Comparison of ENCODE assay signal across 16 mouse cellular contexts in the genomic region with DNA sequence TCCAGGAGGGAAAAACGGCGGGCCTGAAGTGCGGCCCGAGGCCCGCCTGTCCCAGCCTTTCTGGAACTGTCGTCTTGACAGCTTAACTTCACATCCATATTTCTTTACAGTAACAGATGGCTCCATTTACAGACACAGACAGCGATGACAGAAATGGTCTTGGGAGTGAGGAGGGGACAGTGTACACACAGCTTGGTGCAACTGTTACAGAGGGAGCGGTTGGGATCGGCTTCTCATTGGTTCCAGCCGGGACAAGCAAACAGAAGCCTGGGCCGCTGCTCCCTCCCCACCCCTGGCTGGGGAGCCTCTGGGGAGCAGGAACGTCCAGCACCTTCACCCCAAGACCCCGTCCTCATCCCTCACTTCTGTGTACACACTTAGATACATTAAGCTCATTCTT.
A peak's percentile ranks its signal among the peaks of the same experiment; 100 is the strongest.
DNase-seq lines count a peak whose midpoint lies in the region; ATAC-seq and TF ChIP-seq lines count a peak whose summit lies in the region.
"Had no signal": no experiment of that assay in that cellular context is flagged by ENCODE, and none has a peak within 500 bp of the region (broad histone marks: within the 10 kb centered on the region; RNA-seq: fewer than 3 reads in every experiment).

No protein-coding gene starts in this region.

- peak; percentile 70; the same call in 1 of the 2 replicates for ATAC-seq in forebrain, embryonic 13.5 days
- ATAC-seq in forebrain, embryonic 11.5 days (replicated peaks; ENCODE audit: low FRiP score) = no peak
- ATAC-seq in kidney, embryonic 14.5 days (ENCODE audit: low FRiP score, low TSS enrichment) = peak; percentile 77
- peak; percentile 88 for ATAC-seq in lung, embryonic 14.5 days (ENCODE audit: insufficient read depth)
- ATAC-seq: hindbrain, embryonic 16.5 days had no signal

- no peaks in the 10 kb centered on the region for H3K36me3 ChIP-seq in forebrain, embryonic 13.5 days (ENCODE audit: poor library complexity, severe bottlenecking)
- H3K36me3 ChIP-seq in forebrain, embryonic 11.5 days (ENCODE audit: control insufficient read depth, insufficient read depth, low read length) = no peaks in the 10 kb centered on the region
- H3K36me3 ChIP-seq in kidney, embryonic 14.5 days (ENCODE audit: control insufficient read depth, insufficient read depth, low read length) = no peaks in the 10 kb centered on the region
- no peaks in the 10 kb centered on the region for H3K36me3 ChIP-seq in lung, embryonic 14.5 days (ENCODE audit: insufficient read depth)
- H3K36me3 ChIP-seq: liver, embryonic 13.5 days had no signal

- H3K4me1 ChIP-seq in forebrain, embryonic 13.5 days = no peaks in the 10 kb centered on the region
- no peaks in the 10 kb centered on the region for H3K4me1 ChIP-seq in forebrain, embryonic 11.5 days (replicated peaks; ENCODE audit: control insufficient read depth, insufficient read depth, low read length)
- H3K4me1 ChIP-seq in kidney, embryonic 14.5 days (ENCODE audit: control insufficient read depth, insufficient read depth, low read length) = 0 out of 2 replicates have a peak, but pooled peaks cover 5% of the 10 kb centered on the region
- H3K4me1 ChIP-seq in lung, embryonic 14.5 days (ENCODE audit: insufficient read depth) = peaks cover 8% of the 10 kb centered on the region; the same call in 1 of the 2 replicates

- H3K9me3 ChIP-seq in forebrain, embryonic 13.5 days (replicated peaks) = no peaks in the 10 kb centered on the region
- no peaks in the 10 kb centered on the region for H3K9me3 ChIP-seq in forebrain, embryonic 11.5 days (ENCODE audit: control insufficient read depth, low read length)
- no peaks in the 10 kb centered on the region for H3K9me3 ChIP-seq in kidney, embryonic 14.5 days (ENCODE audit: control insufficient read depth, low read length)
- H3K9me3 ChIP-seq in lung, embryonic 14.5 days (ENCODE audit: low read depth, low read length) = no peaks in the 10 kb centered on the region
- H3K9me3 ChIP-seq: liver, embryonic 13.5 days had no signal

- WGBS in forebrain, embryonic 13.5 days = 76% methylated on average over 13 of the region's 13 CpGs
- 80% methylated on average over 13 of the region's 13 CpGs for WGBS in forebrain, embryonic 11.5 days
- WGBS in kidney, embryonic 14.5 days = 56% methylated on average over 13 of the region's 13 CpGs
- WGBS in lung, embryonic 14.5 days = 18% methylated on average over 13 of the region's 13 CpGs

- TF ChIP-seq CTCF in lung, embryonic 14.5 days (IDR thresholded peaks at IDR 0.05; ENCODE audit: low read depth) = no peak

- H3K9ac ChIP-seq in forebrain, embryonic 13.5 days = no peak overlapping the region
- no peak overlapping the region for H3K9ac ChIP-seq in forebrain, embryonic 11.5 days (ENCODE audit: low read length)
- no peak overlapping the region for H3K9ac ChIP-seq in kidney, embryonic 14.5 days (ENCODE audit: low read depth, low read length)
- no peak overlapping the region for H3K9ac ChIP-seq in lung, embryonic 14.5 days
- H3K9ac ChIP-seq: liver, embryonic 13.5 days had no signal

- H3K27me3 ChIP-seq in forebrain, embryonic 13.5 days = no peaks in the 10 kb centered on the region
- no peaks in the 10 kb centered on the region for H3K27me3 ChIP-seq in forebrain, embryonic 11.5 days (ENCODE audit: control insufficient read depth, insufficient read depth, low read length)
- no peaks in the 10 kb centered on the region for H3K27me3 ChIP-seq in kidney, embryonic 14.5 days (ENCODE audit: control insufficient read depth, insufficient read depth, low read length)
- no peaks in the 10 kb centered on the region for H3K27me3 ChIP-seq in lung, embryonic 14.5 days (ENCODE audit: insufficient read depth, low read length)

- no peak for DNase-seq in forebrain, embryonic 11.5 days (ENCODE audit: low spot score)
- no peak for DNase-seq in kidney, adult 18-20 months
- peak; percentile 85 for DNase-seq in lung, embryonic 14.5 days
- no peak for DNase-seq in lung, postnatal 25 days (ENCODE audit: low spot score)
- DNase-seq in lung, postnatal 4 days = peak; percentile 28 to 67
- DNase-seq in spleen, postnatal 10 days (ENCODE audit: low spot score in 2 of 2) = no peak
- DNase-seq: cerebellum, adult 11-12 months; liver, embryonic 13.5 days; right cerebral cortex, adult 18-20 months; spleen, adult 18-20 months; thymus, adult 2 months had no signal

- no peak overlapping the region for H3K4me3 ChIP-seq in forebrain, embryonic 13.5 days
- no peak overlapping the region for H3K4me3 ChIP-seq in forebrain, embryonic 11.5 days (ENCODE audit: low read depth, low read length)
- H3K4me3 ChIP-seq in kidney, embryonic 14.5 days (ENCODE audit: low read length) = no peak overlapping the region
- no peak overlapping the region for H3K4me3 ChIP-seq in lung, embryonic 14.5 days (ENCODE audit: low read depth, low read length)
- H3K4me3 ChIP-seq: erythroblast, embryonic 14.5 days; liver, embryonic 13.5 days had no signal

- no peak overlapping the region for H3K27ac ChIP-seq in forebrain, embryonic 13.5 days
- no peak overlapping the region for H3K27ac ChIP-seq in forebrain, embryonic 11.5 days (ENCODE audit: low read depth, low read length)
- H3K27ac ChIP-seq in kidney, embryonic 14.5 days (ENCODE audit: low read depth, low read length) = no peak overlapping the region
- no peak overlapping the region; the same call in 1 of the 2 replicates for H3K27ac ChIP-seq in lung, embryonic 14.5 days (ENCODE audit: low read depth)
- H3K27ac ChIP-seq: liver, embryonic 13.5 days had no signal

- no peak overlapping the region for H3K4me2 ChIP-seq in forebrain, embryonic 13.5 days
- H3K4me2 ChIP-seq in forebrain, embryonic 11.5 days (ENCODE audit: low read depth, low read length, severe bottlenecking) = no peak overlapping the region
- H3K4me2 ChIP-seq in kidney, embryonic 14.5 days (replicated peaks; ENCODE audit: low read depth, low read length) = no peak overlapping the region; the same call in 1 of the 2 replicates
- peak overlapping the region; percentile 14 for H3K4me2 ChIP-seq in lung, embryonic 14.5 days
- H3K4me2 ChIP-seq: heart, embryonic 11.5 days; liver, embryonic 13.5 days had no signal

Comparison
In these comparisons a context has a peak if more than half of its experiments do, and no peak if none do; other contexts are left out.
1. DNase-seq: peak in lung, embryonic 14.5 days (single experiment) and lung, postnatal 4 days (2 of 2); none in forebrain, embryonic 11.5 days (single experiment), kidney, adult 18-20 months (single experiment), lung, postnatal 25 days (single experiment) and spleen, postnatal 10 days (0 of 2).